Mouse (Mus musculus) megakaryocyte, embryonic 14.5 days (primary cell): ENCODE data around the gene Asb10.

ENCODE experiments used
- FLI1 ChIP-seq: IDR thresholded peaks from 2 replicates; pipeline ENCODE4 v1.6.1; 2012; ENCODE audit warnings: low read length, inconsistent platforms, mixed read lengths
- GATA1 ChIP-seq: IDR thresholded peaks from 3 replicates; pipeline ENCODE4 v1.6.1; 2012; ENCODE audit warnings: mixed read lengths, low read length, inconsistent platforms, borderline replicate concordance

GRCm38 (mm10) chr5:24575948-24576347 lies 35.2 kb upstream of the Asb10 start:
- TF ChIP-seq GATA1, result no peak
- TF ChIP-seq FLI1, result no peak
